Mouse (Mus musculus) right cerebral cortex, postnatal 14 days (tissue): ENCODE data around the gene Dscam.
A peak's percentile ranks its signal among the peaks of the same experiment; 100 is the strongest.

Experiments
- DNase-seq: peaks from one replicate; pipeline ENCODE4 v3.0.0; 2022

Dscam gene

DNA sequence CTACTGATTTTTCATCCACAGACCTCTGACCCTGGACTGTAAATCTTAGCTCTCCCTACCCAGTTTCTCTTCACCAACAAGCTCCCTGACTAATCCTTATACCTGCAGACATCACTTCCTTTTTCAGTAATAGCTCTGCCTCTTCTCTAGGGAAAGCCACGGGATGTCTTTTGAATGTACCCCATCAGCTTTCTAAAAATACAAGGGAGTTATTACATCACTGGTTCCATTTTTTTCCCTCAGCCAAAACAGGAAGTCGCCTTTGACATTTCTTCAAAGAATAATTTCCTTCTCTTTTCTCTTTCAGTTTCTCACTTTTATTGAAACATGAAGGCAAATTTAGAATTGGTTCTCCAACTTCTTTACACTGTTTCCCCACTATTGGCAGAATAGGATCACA is 67.5 kb downstream of the Dscam start:
- DNase-seq: no peak

DNA sequence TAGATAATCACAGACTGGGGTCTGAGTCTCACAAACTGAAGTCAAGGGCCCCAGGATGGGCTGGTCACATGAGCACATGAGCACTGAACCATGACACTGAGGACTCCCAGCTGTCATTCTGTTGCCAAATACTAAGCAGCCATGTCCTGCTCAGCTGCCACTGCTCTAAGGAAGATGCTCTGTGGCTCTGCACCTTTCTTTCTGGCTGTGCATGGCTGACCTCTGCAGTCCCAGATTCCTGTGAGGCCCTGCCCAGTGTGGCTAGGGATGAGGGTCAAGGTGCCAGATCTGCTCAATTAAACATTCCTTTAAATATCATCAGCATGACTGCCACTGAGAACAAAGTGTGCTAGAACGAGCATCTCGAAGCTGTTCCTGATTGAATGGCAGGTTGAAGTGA is 70.5 kb downstream of the Dscam start:
- no peak for DNase-seq

DNA sequence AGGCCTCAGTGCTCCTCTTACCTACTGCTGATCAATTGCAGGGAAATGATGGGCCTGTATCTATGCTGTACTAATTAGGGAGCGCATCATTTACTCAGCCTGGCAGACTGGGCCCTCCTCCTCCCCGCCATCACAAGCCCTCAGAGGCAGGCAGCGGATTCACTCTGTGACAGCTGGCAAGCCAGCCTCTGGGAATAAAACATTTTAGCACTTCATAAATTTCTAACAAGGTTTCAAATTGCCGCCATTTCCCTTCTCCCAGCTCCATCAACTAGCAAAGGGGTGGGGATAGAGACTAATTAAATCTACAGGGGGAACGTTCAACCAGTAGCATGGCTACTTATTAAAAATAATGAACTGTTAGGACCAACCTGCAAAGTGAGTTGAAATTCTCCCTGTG is 72.0 kb downstream of the Dscam start:
- DNase-seq: no peak

DNA sequence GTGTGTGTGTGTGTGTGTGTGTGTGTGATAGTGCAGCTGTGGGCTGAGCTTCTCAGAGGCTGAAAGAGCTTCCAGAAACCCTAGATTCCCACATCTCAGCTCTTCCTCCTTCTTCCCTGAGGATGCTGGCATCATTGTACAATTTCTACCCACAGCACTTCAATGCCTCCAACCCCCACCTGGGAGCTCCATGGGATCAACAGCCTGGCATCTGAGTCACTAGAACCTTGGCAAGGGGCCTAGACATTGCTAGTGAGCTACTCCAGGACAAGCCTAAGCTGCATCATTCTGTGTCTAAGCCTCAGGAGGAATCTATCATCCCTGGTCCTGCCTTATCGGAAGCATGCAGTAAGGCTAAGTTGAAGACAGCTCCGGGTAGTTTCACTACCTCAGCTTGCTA is 73.8 kb downstream of the Dscam start:
- peak; percentile 21 for DNase-seq

DNA sequence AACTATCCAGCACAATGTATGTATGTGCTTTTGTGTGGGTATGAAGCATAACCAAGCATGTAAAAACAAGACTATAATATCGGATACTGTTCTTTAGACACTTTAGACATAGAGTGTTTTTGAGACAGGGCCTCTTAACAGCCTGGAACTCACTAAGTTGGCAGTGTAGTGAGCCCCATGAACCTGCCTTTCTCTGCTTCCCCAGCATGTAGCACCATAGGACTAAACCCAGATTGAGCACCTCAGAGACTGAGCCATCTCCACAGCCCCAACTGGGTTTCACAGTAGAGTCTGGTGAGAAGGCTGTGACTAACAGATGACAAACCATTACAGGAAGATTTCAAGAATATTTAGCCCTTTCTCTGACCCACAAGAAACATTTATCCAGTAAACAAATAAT is 75.1 kb downstream of the Dscam start:
- DNase-seq: no peak

DNA sequence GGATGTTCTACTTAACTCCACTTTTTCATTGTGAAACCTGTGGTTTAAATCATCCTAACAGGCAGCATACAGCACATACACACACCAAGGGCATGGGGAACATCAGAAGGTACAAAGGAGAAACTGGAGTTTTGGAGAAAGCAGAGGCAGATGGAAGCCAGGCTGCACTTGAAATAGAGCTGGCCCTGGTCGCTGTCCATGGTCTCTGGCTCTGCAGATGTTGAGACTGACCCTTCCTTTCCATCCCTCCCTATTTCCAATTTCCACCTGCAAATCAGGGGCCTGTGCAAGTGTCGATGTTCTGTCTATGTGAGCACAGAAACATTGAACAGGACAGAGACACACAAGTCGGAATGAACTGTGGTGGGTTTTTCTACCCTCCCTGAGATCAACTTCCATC is 81.2 kb downstream of the Dscam start:
- no peak for DNase-seq

DNA sequence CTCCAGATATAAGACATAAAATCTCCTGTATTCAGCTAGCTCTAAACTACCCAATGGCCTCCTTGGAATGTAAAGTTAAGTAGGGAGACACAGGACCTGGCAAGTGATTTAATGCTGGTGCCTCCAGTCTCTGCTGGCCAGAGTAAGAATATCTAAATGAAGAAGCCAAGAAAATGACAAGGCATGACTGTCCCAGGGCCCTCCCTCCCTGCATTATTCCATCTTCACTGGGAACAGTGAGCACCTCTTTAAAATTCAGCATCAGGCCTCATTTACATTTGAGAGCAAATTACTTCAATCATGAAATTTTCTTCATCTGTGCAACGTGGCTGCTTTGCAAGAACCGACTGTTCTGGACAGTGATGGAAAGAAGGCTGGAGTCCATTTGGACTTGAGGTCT is 86.9 kb downstream of the Dscam start:
- DNase-seq: no peak

DNA sequence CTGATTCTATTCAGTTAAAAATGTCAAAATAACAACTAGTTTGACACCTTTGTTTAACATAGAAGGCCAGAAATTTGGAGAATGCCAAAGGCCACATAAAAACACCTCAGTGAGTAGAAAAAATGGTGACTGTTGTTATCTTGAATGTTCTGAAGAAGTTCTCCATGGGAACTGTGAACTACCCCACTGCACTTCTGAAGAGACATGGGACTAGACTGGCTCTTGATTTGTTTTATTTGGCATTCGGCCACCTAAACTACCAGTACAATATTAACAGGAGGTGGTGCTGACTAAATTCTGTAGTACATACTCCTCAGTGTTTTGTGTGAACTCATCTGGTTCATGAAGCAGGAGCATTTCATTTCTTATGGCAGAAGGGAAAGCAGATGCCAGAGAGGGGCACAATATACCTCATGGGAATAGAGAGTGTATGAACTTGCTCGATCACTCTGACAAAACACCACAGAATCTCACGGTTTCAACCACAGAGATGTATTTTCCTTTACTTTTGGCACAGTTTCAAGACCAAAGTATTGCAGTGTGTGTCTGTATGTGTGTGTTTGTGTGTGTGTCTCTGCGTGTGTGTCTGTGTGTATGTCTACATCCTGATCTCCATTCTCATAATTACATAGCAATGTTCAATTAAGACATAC is 94.5 kb downstream of the Dscam start:
- DNase-seq: no peak

DNA sequence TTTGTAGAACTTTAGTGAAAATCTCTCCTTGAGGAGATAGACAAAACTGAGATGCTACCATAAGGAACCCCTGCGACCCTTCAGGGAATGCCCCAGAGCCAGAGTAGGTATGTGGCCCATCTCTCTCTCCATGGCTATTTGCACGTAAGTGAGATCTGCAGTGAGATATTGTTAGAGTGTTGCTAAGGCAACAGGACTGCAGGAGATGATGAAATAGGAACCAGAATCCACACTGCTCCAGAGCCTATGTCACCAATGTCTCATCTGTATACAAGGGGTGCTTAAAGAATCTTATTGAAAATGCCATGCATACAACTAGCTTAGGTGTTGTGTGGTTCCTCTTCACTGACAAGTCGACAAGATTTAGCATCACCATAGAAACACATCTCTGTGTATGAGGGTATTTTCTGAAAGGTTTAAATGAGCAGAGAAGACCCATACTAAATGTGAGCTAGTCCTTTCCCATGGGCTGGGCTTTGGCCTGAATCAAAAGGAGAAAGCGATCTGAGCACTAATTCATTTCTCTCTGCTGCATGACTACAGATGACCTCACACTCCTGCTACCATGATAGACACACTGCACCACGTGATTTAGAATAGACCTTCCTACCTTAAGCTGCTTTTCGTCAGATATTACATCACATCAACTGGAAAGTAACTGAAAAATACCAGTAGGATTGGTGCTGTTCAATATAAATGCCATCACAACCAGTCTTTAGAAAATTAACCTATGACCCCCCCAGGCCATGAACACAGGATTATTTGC is 95.2 kb downstream of the Dscam start:
- DNase-seq: no peak

DNA sequence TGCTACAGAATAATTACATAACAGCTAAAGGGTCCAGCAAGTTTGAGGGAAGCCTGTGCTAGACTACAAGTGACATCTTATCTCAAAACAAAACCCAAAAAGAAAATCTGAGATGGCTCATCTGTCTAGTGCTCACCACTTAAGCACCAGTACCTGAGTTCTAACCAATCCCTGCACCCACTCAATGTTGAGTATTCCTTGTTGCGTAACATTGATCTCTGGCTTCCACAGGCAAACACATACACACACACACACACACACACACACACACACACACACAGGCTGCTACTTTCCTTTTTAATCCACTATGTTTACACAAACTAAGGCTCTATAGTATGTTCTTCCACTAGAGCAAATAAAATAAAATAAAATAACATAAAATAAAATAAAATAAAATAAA is 96.7 kb downstream of the Dscam start:
- DNase-seq: no peak

DNA sequence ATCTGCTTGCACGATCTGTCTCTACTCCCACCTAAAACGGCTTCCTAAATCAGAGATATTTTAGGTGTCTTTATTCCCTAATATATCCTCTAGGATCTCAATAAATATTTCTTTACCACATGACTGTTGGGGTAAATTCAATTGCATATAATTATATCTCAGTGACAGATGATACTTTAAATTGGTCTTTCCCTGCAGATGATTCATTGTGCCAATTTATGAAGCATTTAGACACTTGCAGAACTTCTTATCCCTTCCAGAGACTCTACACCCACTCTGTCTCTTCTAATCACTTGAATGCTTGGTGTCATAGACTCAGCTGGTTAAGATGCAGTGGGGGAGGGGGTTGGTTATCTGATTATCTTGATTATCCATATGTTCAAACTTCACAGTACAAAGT is 97.9 kb downstream of the Dscam start:
- DNase-seq: no peak

DNA sequence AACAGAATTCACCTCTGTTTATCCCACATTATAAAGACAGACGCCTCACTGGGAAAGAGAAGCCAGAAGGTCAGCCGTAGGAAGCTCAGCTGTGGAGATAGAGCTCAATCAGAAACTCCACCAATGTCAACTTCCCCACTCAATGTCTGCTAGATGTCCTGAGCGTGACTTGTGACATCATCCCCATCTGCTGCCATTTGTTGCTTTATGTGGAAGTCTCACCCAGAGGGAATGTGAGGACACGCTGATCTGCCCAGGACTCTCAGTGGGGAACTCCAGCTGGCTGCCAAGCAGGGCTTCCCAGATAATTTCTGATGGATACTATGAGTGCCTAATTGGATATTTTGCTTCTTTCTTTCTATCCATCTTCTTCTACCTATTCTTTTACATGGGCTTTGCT is 103.7 kb downstream of the Dscam start:
- no peak for DNase-seq

DNA sequence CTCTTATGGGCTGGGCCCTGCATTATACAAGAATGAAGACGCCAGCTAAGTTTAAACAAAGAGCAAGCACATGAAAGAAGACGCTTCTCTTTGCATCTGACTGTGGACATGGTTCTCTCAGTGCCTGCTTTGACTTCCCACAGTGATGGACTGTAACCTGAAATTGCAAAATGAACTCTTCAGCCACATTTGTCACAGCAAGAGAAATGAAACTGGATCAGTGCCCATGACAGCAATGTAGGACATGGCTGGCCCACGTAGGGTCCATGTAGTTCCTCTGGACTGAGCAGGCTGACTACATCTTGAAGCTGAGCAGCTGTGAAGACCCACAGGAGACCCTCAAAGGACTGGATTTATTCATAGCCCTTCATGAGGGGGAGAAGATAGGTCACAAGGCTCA is 108.3 kb downstream of the Dscam start:
- no peak for DNase-seq

DNA sequence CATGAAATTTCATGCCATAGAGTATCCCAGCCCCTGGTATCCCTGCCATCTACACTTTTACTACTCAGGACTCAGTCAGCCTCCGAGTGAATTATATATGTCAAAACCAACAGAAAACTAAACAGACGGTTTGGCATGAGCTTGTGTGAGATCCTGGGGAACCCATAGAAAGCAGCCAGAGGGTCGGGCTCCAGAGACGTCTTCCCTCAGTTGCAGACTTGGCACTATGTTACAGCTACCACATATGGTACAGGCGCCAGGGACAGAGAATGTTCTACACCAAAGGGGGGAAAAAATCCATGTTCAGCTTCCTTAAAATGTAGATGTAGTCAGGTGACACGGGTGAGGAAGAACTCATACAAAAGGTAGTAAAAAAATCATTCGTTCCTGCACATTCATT is 109.2 kb downstream of the Dscam start:
- DNase-seq: no peak

DNA sequence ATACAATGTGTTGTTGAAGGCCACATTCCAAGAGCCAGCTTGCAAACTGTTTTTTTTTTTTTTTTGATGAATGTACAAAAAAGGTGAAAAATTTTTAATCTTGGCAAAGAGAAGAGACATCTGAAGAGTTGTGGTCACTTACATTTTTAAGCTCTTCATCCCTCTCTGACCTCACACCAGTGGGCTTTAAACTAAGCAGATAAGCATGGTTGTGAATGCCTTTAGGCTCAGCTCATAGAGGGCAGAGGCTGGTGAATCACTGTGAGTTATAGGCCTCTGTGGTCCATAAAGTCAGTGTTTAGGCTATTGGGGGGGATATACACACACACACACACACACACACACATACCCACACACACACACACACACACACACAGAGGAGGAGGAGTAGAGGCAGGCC is 109.8 kb downstream of the Dscam start:
- no peak for DNase-seq

DNA sequence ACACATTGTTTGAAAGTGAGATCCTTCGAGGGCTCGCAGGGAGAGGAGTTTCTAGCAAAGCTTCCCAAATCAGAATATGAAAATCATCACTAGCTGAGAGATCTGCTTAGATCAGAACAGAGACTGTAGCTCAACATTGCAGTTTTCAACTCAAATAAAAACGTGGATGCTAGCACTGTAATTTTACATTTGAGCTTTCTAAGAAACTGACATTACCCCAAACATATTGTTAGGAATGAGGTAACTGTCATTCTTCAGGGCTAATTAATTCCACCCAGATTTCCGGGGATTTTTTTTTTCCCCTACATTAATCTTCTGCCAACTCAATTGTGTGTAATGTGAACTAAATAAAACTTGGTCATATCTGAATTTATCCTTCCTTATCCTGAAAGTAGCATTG is 110.3 kb downstream of the Dscam start:
- no peak for DNase-seq

DNA sequence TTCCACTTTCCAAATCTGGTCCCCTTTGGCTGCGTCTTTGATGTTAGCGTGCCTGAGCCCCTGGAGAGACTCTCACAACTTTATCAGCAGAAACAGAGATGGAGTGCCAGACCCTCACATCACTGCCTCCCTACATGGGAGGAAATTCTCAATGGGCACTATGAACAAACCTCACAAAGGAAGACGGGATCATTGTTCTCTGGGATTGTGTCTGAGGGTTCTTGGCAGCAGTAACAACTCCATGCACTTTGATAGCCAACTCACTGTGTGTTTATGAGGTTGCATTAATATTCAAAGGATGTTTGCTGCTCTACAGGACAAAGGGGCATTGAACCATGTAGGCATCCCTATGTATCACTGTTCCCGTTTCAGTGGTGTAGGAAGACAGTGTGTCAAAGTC is 135.3 kb downstream of the Dscam start:
- no peak for DNase-seq

DNA sequence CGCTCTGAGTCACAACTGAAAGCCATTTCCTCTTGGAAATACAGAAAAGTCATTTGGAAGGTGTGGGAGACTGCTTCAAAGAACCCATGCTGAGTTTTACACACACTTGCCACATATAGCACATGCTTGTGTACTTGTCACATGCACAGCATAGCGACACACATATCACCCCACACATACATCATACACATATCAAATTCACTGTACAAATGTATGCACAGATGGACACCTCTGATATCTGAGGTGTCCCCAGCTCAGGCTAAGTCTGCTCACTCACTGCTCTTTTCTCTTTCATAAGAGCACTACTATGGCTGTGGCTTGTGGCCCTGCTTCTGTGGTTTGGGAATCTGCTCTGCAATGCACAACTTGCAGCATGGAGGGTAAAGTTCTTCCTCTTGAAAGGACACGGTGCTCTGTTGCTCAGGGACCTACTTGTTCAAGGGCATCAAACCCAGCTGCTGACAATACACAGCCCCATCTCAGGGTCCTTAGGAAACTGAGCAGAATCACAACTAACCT is 137.0 kb downstream of the Dscam start:
- DNase-seq: no peak

DNA sequence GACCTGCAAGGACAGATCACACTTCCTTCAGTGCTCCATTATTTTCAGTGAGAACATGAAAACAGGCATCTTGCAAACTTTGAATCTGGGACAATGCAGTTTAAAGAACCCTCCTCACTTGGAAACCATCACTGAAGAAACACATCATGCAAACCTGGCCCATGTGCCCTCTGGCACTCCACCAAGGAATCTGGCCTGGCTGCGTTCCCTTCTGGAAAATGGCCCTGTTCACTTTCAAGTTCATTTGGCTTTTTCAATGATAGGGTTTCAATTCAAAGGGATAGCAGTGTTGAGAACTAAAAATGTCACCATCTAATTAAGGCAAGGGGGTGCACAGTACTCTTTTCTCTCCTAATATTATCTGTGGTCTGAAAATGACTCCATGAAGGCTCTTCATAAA is 142.9 kb downstream of the Dscam start:
- DNase-seq: no peak

DNA sequence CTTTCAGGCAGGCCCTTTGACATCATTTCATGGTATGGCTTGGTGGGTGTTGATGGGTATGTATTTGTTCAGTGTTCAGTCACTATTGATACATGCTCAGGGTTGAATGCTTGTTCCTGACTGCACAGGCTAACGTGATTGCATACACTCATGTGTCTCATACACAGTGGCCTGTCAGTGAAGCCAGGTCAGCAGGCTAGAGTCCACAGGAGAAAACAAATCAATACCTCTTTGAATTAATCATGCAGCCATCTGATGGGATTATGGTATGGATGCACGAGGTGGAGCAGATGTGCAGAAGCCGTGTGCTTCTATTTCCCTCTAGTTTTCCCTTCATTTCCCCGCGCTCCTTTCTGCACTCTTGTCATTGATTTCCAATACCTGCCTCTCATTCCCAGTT is 143.7 kb downstream of the Dscam start:
- DNase-seq: no peak

DNA sequence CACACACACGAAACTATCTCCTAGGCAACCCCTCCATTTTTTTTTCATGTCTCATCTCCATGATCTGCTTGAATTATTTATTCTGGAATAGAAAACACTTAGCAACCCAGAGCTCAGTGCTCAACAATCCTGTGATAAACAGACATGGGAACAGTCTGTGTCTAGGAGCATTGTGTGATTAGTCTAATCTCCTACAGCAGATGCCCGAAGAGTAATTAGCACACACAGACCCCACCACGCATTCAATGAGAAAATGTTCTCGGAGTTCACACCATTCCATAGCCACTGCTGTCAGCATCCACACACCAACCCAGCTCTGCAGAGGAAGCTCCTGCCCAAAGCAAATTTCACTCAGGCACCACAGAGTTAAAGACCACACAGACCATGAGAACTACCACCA is 146.1 kb downstream of the Dscam start:
- DNase-seq: no peak

DNA sequence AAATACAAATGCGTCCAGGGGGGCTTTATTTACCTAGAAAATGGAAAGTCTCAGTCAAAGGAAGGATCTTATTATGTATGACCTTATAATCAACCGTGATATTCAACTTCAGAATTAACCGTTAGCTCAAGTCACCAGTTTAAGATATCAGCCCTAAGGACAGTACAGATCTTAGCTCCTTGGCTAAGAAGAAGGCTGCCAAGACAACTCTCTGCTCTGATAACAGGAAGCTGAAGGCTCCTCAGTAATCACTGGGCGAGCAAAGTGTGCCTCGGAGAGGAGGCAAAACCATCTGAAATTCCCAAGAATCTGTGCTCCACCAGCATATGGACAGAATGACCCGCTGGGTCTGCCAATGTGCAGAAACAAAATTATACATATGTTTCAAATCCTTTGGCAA is 149.1 kb downstream of the Dscam start:
- DNase-seq: no peak

DNA sequence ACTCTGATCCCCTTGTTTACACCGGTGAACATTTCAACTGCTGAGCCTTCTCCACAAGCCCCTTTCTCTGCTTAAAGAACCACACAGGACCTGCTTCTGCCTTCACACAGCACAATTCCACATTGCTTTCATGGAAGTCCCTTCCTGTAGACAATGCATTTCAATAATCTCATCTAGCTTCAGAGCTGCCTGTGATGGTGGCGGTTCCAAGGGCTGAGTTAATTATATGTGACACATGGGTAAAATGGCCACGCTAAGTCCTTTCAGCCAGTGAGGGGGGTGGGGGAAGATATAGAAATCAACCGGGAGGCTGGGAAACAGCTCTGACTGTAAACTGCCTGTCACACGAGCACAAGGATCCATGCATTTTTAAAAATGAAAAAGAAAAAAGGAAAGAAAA is 152.2 kb downstream of the Dscam start:
- no peak for DNase-seq

DNA sequence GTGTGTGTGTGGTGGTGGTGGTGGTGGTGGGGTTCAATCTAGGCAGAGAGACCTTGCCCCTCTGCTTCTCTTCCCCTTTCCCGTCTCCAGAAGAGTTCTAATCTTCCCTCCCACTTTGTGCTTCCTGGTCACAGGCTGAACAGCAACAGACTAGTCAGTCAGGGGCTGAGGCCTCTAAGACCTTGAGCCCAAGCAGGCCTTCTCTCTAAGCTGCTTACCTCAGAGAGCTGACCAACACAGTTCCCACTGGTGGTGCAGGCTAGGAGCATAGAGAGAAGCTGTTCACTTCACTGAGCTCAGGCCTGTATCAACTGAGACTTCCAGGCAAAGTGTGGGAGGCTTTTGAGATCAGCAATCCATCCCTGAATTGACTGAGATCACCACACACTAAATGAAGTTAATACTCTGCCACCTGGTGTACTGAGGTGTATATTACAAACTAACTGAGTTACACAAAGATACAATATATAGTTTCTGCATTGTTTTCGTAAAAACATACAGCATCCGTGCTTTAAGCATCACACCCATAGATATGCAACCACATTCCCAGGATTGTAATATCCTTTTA is 153.3 kb downstream of the Dscam start:
- DNase-seq: no peak
